Mouse (Mus musculus) heart, postnatal 10 days (tissue): Measurements from ENCODE around the gene Rnaseh2a. TPM values are rescaled to one million over a fixed set of nuclear protein-coding genes. Genes with fewer than 3 reads are reported as not detected.
"Not testable (repeated sequence)": the region's sequence is repeated elsewhere in the genome, so short reads cannot be mapped to it uniquely, and the experiment has no call there.

Source experiments
- DNase-seq, 2 experiments: peaks; one replicate each; pipeline ENCODE4 v3.0.0; 2021
- intact Hi-C: fragments of 180-260 bp; cut with DNase I; formaldehyde crosslinking; loops from one replicate; pipeline ENCODE4 v1.15.1; 2025
- microRNA-seq, 2 experiments: library from miRNA; unstranded; fragments of <30 nt; microRNA quantifications; one replicate each; pipeline ENCODE4 v1.2.0; 2022
- total RNA-seq, 2 experiments: library from RNA; stranded (reverse); gene quantifications; 2 replicates each; pipeline ENCODE4 v1.2.3; 2021

Rnaseh2a gene
- total RNA-seq, 2 experiments from 2014 or later: 53.4 to 55.4 TPM

DNA sequence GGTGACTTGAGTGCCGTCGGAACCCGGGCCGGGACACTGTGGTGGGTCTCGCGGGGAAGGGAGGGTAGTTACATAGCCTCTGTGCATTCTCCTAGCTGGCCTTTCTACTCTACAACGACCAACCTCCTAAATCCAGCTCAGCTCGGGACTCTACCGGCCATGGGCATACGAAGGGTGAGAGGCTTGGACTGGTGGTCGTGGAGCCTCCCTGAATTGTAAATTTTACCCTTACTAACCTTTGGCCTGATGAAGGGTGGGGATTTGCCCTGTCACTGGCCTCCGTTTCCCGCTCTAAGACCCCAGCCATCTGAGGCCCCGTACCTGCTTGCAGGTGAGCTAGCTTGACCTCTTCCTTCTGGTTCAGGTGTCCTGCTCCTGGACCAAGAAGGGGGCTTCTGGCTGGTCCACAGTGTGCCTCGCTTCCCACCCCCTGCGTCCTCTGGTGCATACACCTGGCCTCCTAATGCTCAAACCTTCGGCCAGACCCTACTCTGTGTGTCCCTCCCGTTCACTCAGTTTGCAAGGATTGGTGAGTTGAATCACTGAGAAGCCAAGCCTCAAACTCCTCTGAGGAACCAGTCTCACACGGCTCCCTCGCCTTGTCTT, 60.3 kb downstream of the Rnaseh2a start:
- DNase-seq: no peak

GRCm38 (mm10) chr8:84908421-84909161, 61.0 kb downstream of the Rnaseh2a start, which contains the start of gene Dnase2a:
Dnase2a (plus strand) TSS chr8:84908560.
- peak; percentile 96 to 97 for DNase-seq
- intact Hi-C loops: no loop called here

More for the DNA sequence above, 60.3 kb downstream of the Rnaseh2a start:
- intact Hi-C loops: no loop called here

- DNase-seq, intact Hi-C loops: not testable (repeated sequence)
Measured at GRCm38 (mm10) chr8:84907979-84908378, 61.6 kb downstream of the Rnaseh2a start.

GRCm38 (mm10) chr8:84907493-84907892, 62.1 kb downstream of the Rnaseh2a start:
- intact Hi-C loops: no loop called here

GRCm38 (mm10) chr8:84907037-84907436, 62.5 kb downstream of the Rnaseh2a start:
- intact Hi-C loops: no loop called here
- DNase-seq: no peak

More at GRCm38 (mm10) chr8:84907493-84907892, 62.1 kb downstream of the Rnaseh2a start:
- no peak for DNase-seq

Small RNA genes within 50 kb of the gene (microRNA-seq; reads per million reads assigned to microRNA genes)
- 0 reads per million in 2 experiments for gene Gm24197

Other genes with a start within 250 kb of the Rnaseh2a start
- gene G430095P16Rik, start 246.8 kb downstream of the Rnaseh2a start, total RNA-seq: under 1 TPM; 0.50 to 0.89 TPM
- gene Nfix, start 169.4 kb downstream of the Rnaseh2a start, total RNA-seq: 100 to 1,000 TPM; 256 to 266 TPM
- 1 to 10 TPM; 3.1 to 3.8 TPM for gene Dand5, start 146.9 kb downstream of the Rnaseh2a start, total RNA-seq
- 10 to 100 TPM; 23.7 to 25.0 TPM for gene Gadd45gip1, start 138.2 kb downstream of the Rnaseh2a start, total RNA-seq
- gene Rad23a, start 129.1 kb downstream of the Rnaseh2a start, total RNA-seq: 10 to 100 TPM; 77.8 to 88.5 TPM
- gene Calr, start 122.8 kb downstream of the Rnaseh2a start, total RNA-seq: 100 to 1,000 TPM; 275 to 333 TPM
- gene Farsa, start 112.8 kb downstream of the Rnaseh2a start, total RNA-seq: 10 to 100 TPM; 31.7 to 32.5 TPM
- gene Syce2, start 97.7 kb downstream of the Rnaseh2a start, total RNA-seq: 1 to 10 TPM; 6.9 TPM
- 10 to 100 TPM; 31.7 to 32.8 TPM for gene Gcdh, start 75.8 kb downstream of the Rnaseh2a start, total RNA-seq
- under 1 TPM; 0.17 to 0.22 TPM for gene Klf1, start 67.8 kb downstream of the Rnaseh2a start, total RNA-seq
- gene Dnase2a, start 61.2 kb downstream of the Rnaseh2a start, total RNA-seq: 1 to 10 TPM; 6.4 to 7.3 TPM
- gene Mast1, start 32.4 kb downstream of the Rnaseh2a start, total RNA-seq: under 1 TPM in 1 of 2 experiments, not detected in 1; 0.07 TPM
- gene Rtbdn, start 22.8 kb downstream of the Rnaseh2a start, total RNA-seq: not detected
- 1 to 10 TPM in 1 of 2 experiments, not detected in 1; 1.6 TPM for gene Gm49661, start 334 bp downstream of the Rnaseh2a start, total RNA-seq
- gene Prdx2, start 180 bp downstream of the Rnaseh2a start, total RNA-seq: 100 to 1,000 TPM; 689 to 769 TPM
- 10 to 100 TPM; 12.6 to 12.7 TPM for gene Junb, start 9.0 kb upstream of the Rnaseh2a start, total RNA-seq
- 1 to 10 TPM; 1.8 to 2.3 TPM for gene Hook2, start 20.8 kb upstream of the Rnaseh2a start, total RNA-seq
- gene Best2, start 44.8 kb upstream of the Rnaseh2a start, total RNA-seq: not detected
- gene Asna1, start 55.5 kb upstream of the Rnaseh2a start, total RNA-seq: 10 to 100 TPM; 78.6 to 79.7 TPM
- gene Trir, start 57.1 kb upstream of the Rnaseh2a start, total RNA-seq: 100 to 1,000 TPM; 117 to 120 TPM
- gene Tnpo2, start 67.1 kb upstream of the Rnaseh2a start, total RNA-seq: 10 to 100 TPM; 32.2 to 39.6 TPM
- 10 to 100 TPM; 12.6 to 13.0 TPM for gene Fbxw9, start 90.3 kb upstream of the Rnaseh2a start, total RNA-seq
- gene Gm5741, start 98.2 kb upstream of the Rnaseh2a start, total RNA-seq: not detected
- gene Dhps, start 102.0 kb upstream of the Rnaseh2a start, total RNA-seq: 10 to 100 TPM; 28.0 to 29.5 TPM
- gene Wdr83os, start 111.0 kb upstream of the Rnaseh2a start, total RNA-seq: 10 to 100 TPM; 48.5 to 51.6 TPM
- gene Wdr83, start 111.5 kb upstream of the Rnaseh2a start, total RNA-seq: 10 to 100 TPM; 27.4 to 27.7 TPM
- gene Man2b1, start 113.5 kb upstream of the Rnaseh2a start, total RNA-seq: 10 to 100 TPM; 32.5 to 34.6 TPM
- gene Zfp791, start 153.3 kb upstream of the Rnaseh2a start, total RNA-seq: 1 to 10 TPM; 2.5 to 2.8 TPM
- gene Cks1brt, start 182.2 kb upstream of the Rnaseh2a start, total RNA-seq: not detected